Mouse (Mus musculus) hindbrain, embryonic 12.5 days (tissue): ENCODE results near the gene Ftsj1. TPM values are rescaled to one million over a fixed set of nuclear protein-coding genes. Genes with fewer than 3 reads are reported as not detected.

Experiments
- ATAC-seq: fragments of 200-750 bp; cut with Nextera tagmentation; 2 replicates; pipeline ENCODE4 v1.8.0; 2017; ENCODE audit warnings: moderate TSS enrichment; ENCODE audit not compliant: low FRiP score
- H3K27ac ChIP-seq: fragments of 300-500 bp; sonication (generic); 2 replicates; pipeline ENCODE4 v1.5.1; 2016; ENCODE audit warnings: mild to moderate bottlenecking
- H3K27me3 ChIP-seq: fragments of 300-500 bp; sonication (generic); 2 replicates; pipeline ENCODE4 v1.6.1; 2016; ENCODE audit warnings: mild to moderate bottlenecking
- H3K36me3 ChIP-seq: fragments of 300-500 bp; sonication (generic); 2 replicates; pipeline ENCODE4 v1.6.1; 2016; ENCODE audit warnings: mild to moderate bottlenecking
- H3K4me1 ChIP-seq: fragments of 300-500 bp; sonication (generic); 2 replicates; pipeline ENCODE4 v1.6.1; 2016
- H3K4me2 ChIP-seq: fragments of 300-500 bp; sonication (generic); replicated peaks from 2 replicates; pipeline ENCODE4 v1.6.1; 2016; ENCODE audit warnings: mild to moderate bottlenecking
- H3K4me3 ChIP-seq: fragments of 300-500 bp; sonication (generic); 2 replicates; pipeline ENCODE4 v1.5.1; 2016; ENCODE audit warnings: mild to moderate bottlenecking
- H3K9ac ChIP-seq: fragments of 300-500 bp; sonication (generic); 2 replicates; pipeline ENCODE4 v1.6.1; 2016; ENCODE audit warnings: mild to moderate bottlenecking, moderate library complexity
- H3K9me3 ChIP-seq: fragments of 300-500 bp; sonication (generic); replicated peaks from 2 replicates; pipeline ENCODE4 v1.6.1; 2016; ENCODE audit warnings: mild to moderate bottlenecking
- WGBS: fragments of 180-500 bp; shearing (Covaris S2); methylation state at CpG from one replicate; pipeline ENCODE4 v1.1.7; 2016; 5-methylcytosine and 5-hydroxymethylcytosine counted together
- polyA plus RNA-seq: library from polyadenylated mRNA; unstranded; fragments of >200 nt; fragmentation: Nextera tagmentation; extraction: Ambion mirVana; gene quantifications from 2 replicates; pipeline ENCODE4 v1.2.1, GENCODE M21; 2016

Ftsj1 gene
- polyA plus RNA-seq, 1 experiment from 2014 or later, result 43.5 TPM

GRCm38 (mm10) chrX:8211490-8212207 lies 40.6 kb downstream of the Ftsj1 start:
- Histone ChIP-seq H3K4me3 (no peak overlapping the region), H3K9ac (no peak overlapping the region), H3K27me3 (no peaks in the 10 kb centered on the region), H3K9me3 (no peaks in the 10 kb centered on the region; the same call in 1 of the 2 replicates), H3K27ac (no peak overlapping the region), H3K4me1 (no peaks in the 10 kb centered on the region), H3K4me2 (no peak overlapping the region), H3K36me3 (no peaks in the 10 kb centered on the region)
- ATAC-seq, result no peak
- 81% methylated on average over 7 of the region's 7 CpGs for WGBS

- 70% methylated on average over 2 of the region's 2 CpGs for WGBS
- no peaks in the 10 kb centered on the region for H3K4me1 ChIP-seq
Measured at GRCm38 (mm10) chrX:8209720-8210119, 42.5 kb downstream of the Ftsj1 start.

GRCm38 (mm10) chrX:8207224-8207623 lies 45.0 kb downstream of the Ftsj1 start:
- Histone ChIP-seq H3K27me3 (no peaks in the 10 kb centered on the region), H3K4me1 (no peaks in the 10 kb centered on the region), H3K9ac (no peak overlapping the region), H3K4me3 (no peak overlapping the region), H3K36me3 (no peaks in the 10 kb centered on the region), H3K27ac (no peak overlapping the region), H3K9me3 (0 out of 2 replicates have a peak, but pooled peaks cover 5% of the 10 kb centered on the region), H3K4me2 (peak overlapping the region; percentile 50; the same call in 1 of the 2 replicates)
- no peak for ATAC-seq
- WGBS, result 38% methylated on average over 4 of the region's 4 CpGs

More at GRCm38 (mm10) chrX:8209720-8210119, 42.5 kb downstream of the Ftsj1 start:
- Histone ChIP-seq H3K4me3 (no peak overlapping the region), H3K4me2 (no peak overlapping the region), H3K9ac (no peak overlapping the region), H3K27me3 (no peaks in the 10 kb centered on the region), H3K27ac (no peak overlapping the region), H3K36me3 (no peaks in the 10 kb centered on the region), H3K9me3 (0 out of 2 replicates have a peak, but pooled peaks cover 2% of the 10 kb centered on the region)
- no peak for ATAC-seq

- no peak overlapping the region for H3K27ac ChIP-seq
- peak overlapping the region; percentile 50 for H3K4me2 ChIP-seq
- peak overlapping the region; percentile 50 for H3K4me3 ChIP-seq
- H3K9me3 ChIP-seq, result 0 out of 2 replicates have a peak, but pooled peaks cover 5% of the 10 kb centered on the region
- H3K4me1 ChIP-seq, result no peaks in the 10 kb centered on the region
- H3K36me3 ChIP-seq, result no peaks in the 10 kb centered on the region
- peak; percentile 4; the same call in 1 of the 2 replicates for ATAC-seq
- no peaks in the 10 kb centered on the region for H3K27me3 ChIP-seq
- H3K9ac ChIP-seq, result peak overlapping the region; percentile 35; the same call in 1 of the 2 replicates
- WGBS, result 14% methylated on average over 11 of the region's 11 CpGs
Measured at GRCm38 (mm10) chrX:8206694-8207197, 45.5 kb downstream of the Ftsj1 start.

GRCm38 (mm10) chrX:8206015-8206693 lies 46.1 kb downstream of the Ftsj1 start, which contains the start of gene Porcn:
Porcn (minus strand) TSS chrX:8206525.
- peak; percentile 95 for ATAC-seq
- Histone ChIP-seq H3K4me3 (peak within 1 kb of the TSS; percentile 50), H3K9me3 (0 out of 2 replicates have a peak, but pooled peaks cover 5% of the 10 kb centered on the region), H3K9ac (peak within 1 kb of the TSS; percentile 55), H3K4me1 (no peaks in the 10 kb centered on the region), H3K27ac (peak within 1 kb of the TSS; percentile 48), H3K27me3 (no peaks in the 10 kb centered on the region), H3K4me2 (peak within 1 kb of the TSS; percentile 50), H3K36me3 (0 out of 2 replicates have a peak, but pooled peaks cover 1% of the 10 kb centered on the region)
- 17% methylated on average over 46 of the region's 46 CpGs for WGBS

GRCm38 (mm10) chrX:8205551-8205950 lies 46.7 kb downstream of the Ftsj1 start:
- H3K9ac ChIP-seq, result peak overlapping the region; percentile 55

GRCm38 (mm10) chrX:8205088-8205487 lies 47.1 kb downstream of the Ftsj1 start:
- Histone ChIP-seq H3K9me3 (0 out of 2 replicates have a peak, but pooled peaks cover 5% of the 10 kb centered on the region), H3K27ac (no peak overlapping the region), H3K4me1 (no peaks in the 10 kb centered on the region), H3K4me2 (peak overlapping the region; percentile 50), H3K4me3 (peak overlapping the region; percentile 50; the same call in 1 of the 2 replicates), H3K36me3 (0 out of 2 replicates have a peak, but pooled peaks cover 4% of the 10 kb centered on the region), H3K27me3 (no peaks in the 10 kb centered on the region), H3K9ac (no peak overlapping the region)
- WGBS, result 77% methylated on average over 4 of the region's 4 CpGs
- ATAC-seq, result no peak

More at GRCm38 (mm10) chrX:8205551-8205950, 46.7 kb downstream of the Ftsj1 start:
- H3K4me2 ChIP-seq, result peak overlapping the region; percentile 50
- 0 out of 2 replicates have a peak, but pooled peaks cover 4% of the 10 kb centered on the region for H3K36me3 ChIP-seq
- H3K4me1 ChIP-seq, result no peaks in the 10 kb centered on the region
- 36% methylated on average over 7 of the region's 7 CpGs for WGBS
- H3K4me3 ChIP-seq, result peak overlapping the region; percentile 50
- no peak overlapping the region for H3K27ac ChIP-seq
- H3K27me3 ChIP-seq, result no peaks in the 10 kb centered on the region
- no peak for ATAC-seq
- 0 out of 2 replicates have a peak, but pooled peaks cover 5% of the 10 kb centered on the region for H3K9me3 ChIP-seq

- 0 out of 2 replicates have a peak, but pooled peaks cover 5% of the 10 kb centered on the region for H3K9me3 ChIP-seq
- H3K36me3 ChIP-seq, result 0 out of 2 replicates have a peak, but pooled peaks cover 6% of the 10 kb centered on the region
- WGBS, result 85% methylated on average over 10 of the region's 10 CpGs
- ATAC-seq, result no peak
- no peaks in the 10 kb centered on the region for H3K4me1 ChIP-seq
- H3K4me3 ChIP-seq, result no peak overlapping the region
- no peak overlapping the region for H3K4me2 ChIP-seq
- H3K27ac ChIP-seq, result no peak overlapping the region
- no peak overlapping the region for H3K9ac ChIP-seq
- no peaks in the 10 kb centered on the region for H3K27me3 ChIP-seq
Measured at GRCm38 (mm10) chrX:8204076-8204475, 48.1 kb downstream of the Ftsj1 start.

- 85% methylated on average over 14 of the region's 14 CpGs for WGBS
- no peak for ATAC-seq
- 0 out of 2 replicates have a peak, but pooled peaks cover 5% of the 10 kb centered on the region for H3K9me3 ChIP-seq
- no peak overlapping the region for H3K4me2 ChIP-seq
- no peak overlapping the region for H3K9ac ChIP-seq
- no peak overlapping the region for H3K27ac ChIP-seq
- no peaks in the 10 kb centered on the region for H3K4me1 ChIP-seq
- no peak overlapping the region for H3K4me3 ChIP-seq
- H3K36me3 ChIP-seq, result 0 out of 2 replicates have a peak, but pooled peaks cover 11% of the 10 kb centered on the region
- no peaks in the 10 kb centered on the region for H3K27me3 ChIP-seq
Measured at GRCm38 (mm10) chrX:8203105-8203504, 49.1 kb downstream of the Ftsj1 start.

- no peaks in the 10 kb centered on the region; the same call in 1 of the 2 replicates for H3K4me1 ChIP-seq
- peak within 1 kb of the TSS; percentile 50 for H3K4me3 ChIP-seq
- WGBS, result 27% methylated on average over 10 of the region's 10 CpGs
- no peaks in the 10 kb centered on the region for H3K27me3 ChIP-seq
- H3K27ac ChIP-seq, result peak within 1 kb of the TSS; percentile 75
- H3K36me3 ChIP-seq, result no peaks in the 10 kb centered on the region
- H3K9me3 ChIP-seq, result no peaks in the 10 kb centered on the region
- peak within 1 kb of the TSS; percentile 51 for H3K9ac ChIP-seq
- peak within 1 kb of the TSS; percentile 54 for H3K4me2 ChIP-seq
- peak; percentile 18; the same call in 1 of the 2 replicates for ATAC-seq
Measured at GRCm38 (mm10) chrX:8193419-8193723, 58.8 kb downstream of the Ftsj1 start, which contains the start of gene Ebp. Ebp (minus strand) TSS chrX:8193512.

GRCm38 (mm10) chrX:8192640-8193418 lies 59.4 kb downstream of the Ftsj1 start:
- H3K36me3 ChIP-seq, result no peaks in the 10 kb centered on the region
- no peaks in the 10 kb centered on the region for H3K9me3 ChIP-seq
- no peaks in the 10 kb centered on the region for H3K27me3 ChIP-seq
- H3K4me3 ChIP-seq, result peak overlapping the region; percentile 50
- H3K27ac ChIP-seq, result peak overlapping the region; percentile 75
- H3K4me2 ChIP-seq, result peak overlapping the region; percentile 54
- H3K9ac ChIP-seq, result peak overlapping the region; percentile 51
- H3K4me1 ChIP-seq, result no peaks in the 10 kb centered on the region; the same call in 1 of the 2 replicates
- ATAC-seq, result peak; percentile 97
- 20% methylated on average over 38 of the region's 38 CpGs for WGBS
